In the genomic region with DNA sequence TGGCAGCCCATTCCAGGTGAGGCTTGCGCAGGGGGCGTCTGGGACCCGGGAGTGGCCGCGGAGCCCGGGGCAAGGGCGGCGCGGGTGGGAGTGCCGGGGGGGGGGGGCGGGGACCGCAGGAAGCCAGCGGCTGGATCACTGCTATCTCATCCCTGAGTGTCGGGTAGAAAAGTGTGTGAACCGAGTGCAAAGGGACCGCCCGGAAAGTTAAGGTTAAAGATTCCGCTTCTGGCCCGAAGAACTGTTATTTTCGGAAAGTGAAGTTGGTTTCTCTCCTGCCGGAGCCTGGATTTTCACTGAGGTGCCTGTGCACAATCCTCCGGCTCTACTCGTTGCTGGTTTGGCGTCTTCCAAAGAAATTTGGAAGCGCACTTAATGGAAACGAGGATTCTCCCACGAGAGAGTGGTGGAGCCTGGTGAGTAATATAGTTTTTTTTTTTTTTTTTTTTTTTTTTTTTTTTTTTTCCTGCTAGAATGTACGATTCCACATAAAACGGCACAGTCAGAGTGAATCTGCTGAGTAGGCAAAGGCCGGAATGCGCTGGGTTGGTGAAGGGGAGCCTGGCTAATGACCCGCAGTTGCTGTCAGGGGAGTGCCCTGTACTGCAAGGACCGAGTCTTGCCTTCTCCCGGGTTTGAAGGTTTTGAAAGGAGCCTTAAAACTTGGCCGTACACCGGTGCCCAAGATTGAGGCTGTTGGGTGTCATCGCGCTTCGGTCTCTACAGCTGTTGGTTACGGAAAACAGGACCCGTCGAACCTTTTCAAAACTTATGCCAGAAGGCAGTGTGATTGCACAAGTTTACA, we compare ENCODE assay signal across 8 mouse cellular contexts.
DNase-seq lines count a peak whose midpoint lies in the region; ATAC-seq lines count a peak whose summit lies in the region.

No protein-coding gene starts in this region.

- peak overlapping the region; percentile 86 for H3K4me3 ChIP-seq in erythroblast, embryonic 14.5 days (replicated peaks)
- H3K4me3 ChIP-seq in megakaryocyte, embryonic 14.5 days (replicated peaks): peak overlapping the region; percentile 98

- H3K9me3 ChIP-seq in erythroblast, embryonic 14.5 days (ENCODE audit: control insufficient read depth, low read length): no peaks in the 10 kb centered on the region
- H3K9me3 ChIP-seq in megakaryocyte, embryonic 14.5 days: no peaks in the 10 kb centered on the region

- H3K36me3 ChIP-seq in erythroblast, embryonic 14.5 days (ENCODE audit: control insufficient read depth): peaks cover 42% of the 10 kb centered on the region
- peaks cover 22% of the 10 kb centered on the region for H3K36me3 ChIP-seq in megakaryocyte, embryonic 14.5 days (replicated peaks; ENCODE audit: low read length)

- peak; percentile 68 to 70 for DNase-seq in heart, postnatal 10 days
- peak; percentile 76 to 78 for DNase-seq in kidney, postnatal 36 days
- peak; percentile 67 to 69 for DNase-seq in spleen, postnatal 10 days (ENCODE audit: low spot score in 2 of 2)
- DNase-seq in urinary bladder, adult 2 months (ENCODE audit: low spot score): no peak

- peaks cover 72% of the 10 kb centered on the region for H3K4me1 ChIP-seq in erythroblast, embryonic 14.5 days (ENCODE audit: control insufficient read depth)
- peaks cover 68% of the 10 kb centered on the region for H3K4me1 ChIP-seq in megakaryocyte, embryonic 14.5 days

- intact Hi-C loops in heart, postnatal 10 days (cut with DNase I): loop anchor here (2.0 to 5.0 kb wide), 3 partner anchors 20 to 62 kb away; no protein-coding TSS in a partner anchor

- no peaks in the 10 kb centered on the region for H3K27me3 ChIP-seq in erythroblast, embryonic 14.5 days (ENCODE audit: control insufficient read depth)
- no peaks in the 10 kb centered on the region for H3K27me3 ChIP-seq in megakaryocyte, embryonic 14.5 days (replicated peaks)

- peak; percentile 6 for ATAC-seq in CD4-positive, CD25-positive, alpha-beta regulatory T cell, adult 4 months
- peak; percentile 3 for ATAC-seq in activated CD4-positive, CD25-positive, alpha-beta regulatory T cell, adult 4 months
